Mouse (Mus musculus) cerebellum, adult 2 months (tissue): Measurements from ENCODE around the gene Psmb11. TPM values are rescaled to one million over a fixed set of nuclear protein-coding genes. Genes with fewer than 3 reads are reported as not detected.

Experiments used
- DNase-seq, 2 experiments: peaks; one replicate each; pipeline ENCODE4 v3.0.0; 2021
- H3K27ac ChIP-seq: fragments of 200-500 bp; 2 replicates; pipeline ENCODE4 v1.5.1; 2012; ENCODE audit warnings: low read length, control low read depth, inconsistent platforms; ENCODE audit not compliant: insufficient read depth
- H3K27me3 ChIP-seq: fragments of 200-500 bp; 2 replicates; pipeline ENCODE4 v1.6.1; 2012; ENCODE audit warnings: inconsistent platforms, mild to moderate bottlenecking, low read length, moderate library complexity; ENCODE audit not compliant: control insufficient read depth, insufficient read depth
- H3K4me1 ChIP-seq: fragments of 200-500 bp; 2 replicates; pipeline ENCODE4 v1.6.1; 2011; ENCODE audit warnings: low read length; ENCODE audit not compliant: control insufficient read depth, insufficient read depth
- H3K4me3 ChIP-seq: fragments of 200-500 bp; replicated peaks from 2 replicates; pipeline ENCODE3; 2011; ENCODE audit warnings: mild to moderate bottlenecking, low read depth, low read length, control low read depth; ENCODE audit not compliant: insufficient read depth
- CTCF ChIP-seq: fragments of 200-500 bp; IDR thresholded peaks from 2 replicates; pipeline ENCODE4 v1.5.1; 2011; ENCODE audit warnings: low read depth, mild to moderate bottlenecking, control low read depth, low read length, moderate library complexity, borderline replicate concordance; ENCODE audit not compliant: insufficient read depth
- POLR2A ChIP-seq: fragments of 200-500 bp; IDR thresholded peaks from 2 replicates; pipeline ENCODE4 v1.6.1; 2011; ENCODE audit warnings: low read length, control low read depth, borderline replicate concordance; ENCODE audit not compliant: insufficient read depth
- WGBS: fragments of 180-500 bp; shearing (Covaris S2); methylation state at CpG from one replicate; pipeline ENCODE4 v1.1.7; 2018; 5-methylcytosine and 5-hydroxymethylcytosine counted together
- polyA plus RNA-seq: library from polyadenylated mRNA; depleted of rRNA; stranded (reverse); fragments of >200 nt; gene quantifications from 2 replicates; pipeline ENCODE4 v1.2.3, GENCODE M21; 2012

Gene Psmb11
- polyA plus RNA-seq, 1 experiment = not detected

DNA sequence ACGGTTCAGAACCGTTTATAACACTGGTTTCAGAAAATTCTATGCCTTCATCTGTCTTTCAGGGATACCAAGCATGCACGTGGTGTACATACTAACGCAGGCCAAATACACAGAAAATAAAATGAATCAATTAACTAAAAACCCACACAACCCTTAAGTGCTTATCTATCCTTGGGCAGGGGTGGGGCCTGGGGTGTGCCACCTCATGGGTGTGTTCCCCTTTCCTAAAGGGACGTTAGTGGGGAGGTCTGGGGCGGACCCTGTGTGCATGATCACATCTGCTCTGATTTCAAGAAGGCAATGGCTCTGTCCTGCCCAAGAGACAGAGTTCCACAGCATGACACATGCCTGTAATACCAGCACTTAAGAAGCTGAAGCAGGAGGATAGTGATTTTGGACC, 2.1 kb downstream of the Psmb11 start:
- no peaks in the 10 kb centered on the region for H3K4me1 ChIP-seq
- TF ChIP-seq POLR2A = no peak
- TF ChIP-seq CTCF = no peak
- H3K27me3 ChIP-seq = no peaks in the 10 kb centered on the region
- H3K27ac ChIP-seq = no peak overlapping the region
- 88% methylated on average over 6 of the region's 6 CpGs for WGBS
- H3K4me3 ChIP-seq = no peak overlapping the region
- DNase-seq = no peak

DNA sequence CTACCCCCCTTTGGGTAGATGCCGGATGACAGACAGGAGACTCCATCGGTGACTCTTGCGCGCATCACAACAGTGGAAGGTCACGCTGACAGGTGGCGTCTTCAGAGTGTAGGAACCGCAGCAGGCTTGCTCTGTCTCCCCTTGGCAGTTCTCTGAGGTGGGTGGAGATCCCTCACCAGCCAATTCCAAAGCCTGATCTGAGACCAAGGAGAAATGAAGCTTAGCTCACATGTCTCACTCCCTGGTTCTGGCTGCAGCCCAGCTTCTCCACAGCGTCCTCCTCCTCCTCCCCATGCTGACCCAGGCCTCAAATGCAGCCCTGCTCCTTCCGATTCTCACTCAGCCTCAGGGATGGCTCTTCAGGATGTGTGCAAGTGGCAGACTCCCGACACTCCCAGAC, 3.7 kb downstream of the Psmb11 start:
- Histone ChIP-seq H3K27ac (no peak overlapping the region), H3K4me3 (no peak overlapping the region), H3K27me3 (no peaks in the 10 kb centered on the region), H3K4me1 (no peaks in the 10 kb centered on the region)
- no peak for TF ChIP-seq CTCF
- TF ChIP-seq POLR2A = no peak
- no peak for DNase-seq
- 33% methylated on average over 10 of the region's 10 CpGs for WGBS

DNA sequence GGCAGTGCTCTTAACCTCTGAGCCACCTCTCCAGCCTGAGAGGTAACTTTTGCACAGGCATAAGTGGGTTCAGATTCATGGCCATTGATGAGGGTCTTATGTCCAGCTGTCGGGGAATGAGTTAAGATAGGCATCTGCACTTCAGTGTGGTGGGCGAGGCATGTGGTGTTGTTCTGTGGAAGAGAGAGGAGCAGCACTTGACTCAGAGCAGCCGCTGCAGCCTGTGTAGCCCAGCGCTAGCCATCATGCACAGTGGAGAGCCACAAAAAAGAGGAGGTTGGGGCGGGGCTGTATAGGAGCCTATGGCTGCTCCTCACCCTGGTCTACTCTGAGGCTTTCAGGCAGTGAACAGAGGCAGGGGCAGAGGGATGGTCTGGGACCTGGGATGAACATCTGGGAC, 6.9 kb downstream of the Psmb11 start:
- Histone ChIP-seq H3K27me3 (no peaks in the 10 kb centered on the region), H3K27ac (no peak overlapping the region), H3K4me3 (no peak overlapping the region), H3K4me1 (no peaks in the 10 kb centered on the region)
- WGBS = 77% methylated on average over 5 of the region's 5 CpGs
- DNase-seq = no peak
- TF ChIP-seq CTCF = no peak
- TF ChIP-seq POLR2A = no peak

GRCm38 (mm10) chr14:54629797-54630196, 8.6 kb downstream of the Psmb11 start:
- Histone ChIP-seq H3K27me3 (no peaks in the 10 kb centered on the region), H3K27ac (no peak overlapping the region), H3K4me3 (no peak overlapping the region), H3K4me1 (no peaks in the 10 kb centered on the region)
- 92% methylated on average over 2 of the region's 2 CpGs for WGBS
- DNase-seq = no peak
- TF ChIP-seq POLR2A (no peak), CTCF (no peak)

DNA sequence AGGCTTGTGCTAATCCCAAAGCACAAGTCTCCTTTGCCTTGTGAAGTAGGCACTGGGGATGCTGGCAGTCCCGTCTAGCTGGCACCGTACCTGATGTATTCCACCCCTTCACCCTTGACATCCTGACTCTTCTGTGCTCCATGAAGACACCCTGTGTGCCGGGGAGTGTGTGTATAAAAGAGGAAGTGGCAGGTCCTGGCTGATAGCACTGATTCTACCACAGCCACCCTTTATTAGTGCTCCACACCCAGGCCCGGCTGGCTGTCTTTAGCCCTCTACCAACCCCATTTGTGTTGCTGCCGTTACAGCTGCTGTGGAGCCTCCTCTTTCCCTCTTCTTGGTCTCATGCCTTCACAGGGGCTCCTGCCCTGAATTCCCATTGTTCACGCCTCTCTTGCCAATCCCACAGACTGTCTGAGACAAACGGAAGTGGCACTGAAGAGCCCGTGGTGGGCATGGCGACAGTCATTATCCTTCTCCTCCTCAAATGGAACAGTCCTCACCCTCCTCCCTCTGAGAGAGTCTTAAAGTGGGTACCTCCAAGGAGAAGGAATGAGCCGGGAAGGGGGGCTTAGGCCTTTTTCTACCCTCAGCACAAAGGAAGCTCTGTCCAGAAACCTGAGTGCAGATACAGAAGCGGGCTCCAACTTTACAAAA, 9.5 kb downstream of the Psmb11 start:
- Histone ChIP-seq H3K27ac (no peak overlapping the region), H3K4me3 (no peak overlapping the region), H3K27me3 (no peaks in the 10 kb centered on the region), H3K4me1 (no peaks in the 10 kb centered on the region)
- 59% methylated on average over 11 of the region's 11 CpGs for WGBS
- TF ChIP-seq POLR2A (no peak), CTCF (no peak)
- DNase-seq = no peak

DNA sequence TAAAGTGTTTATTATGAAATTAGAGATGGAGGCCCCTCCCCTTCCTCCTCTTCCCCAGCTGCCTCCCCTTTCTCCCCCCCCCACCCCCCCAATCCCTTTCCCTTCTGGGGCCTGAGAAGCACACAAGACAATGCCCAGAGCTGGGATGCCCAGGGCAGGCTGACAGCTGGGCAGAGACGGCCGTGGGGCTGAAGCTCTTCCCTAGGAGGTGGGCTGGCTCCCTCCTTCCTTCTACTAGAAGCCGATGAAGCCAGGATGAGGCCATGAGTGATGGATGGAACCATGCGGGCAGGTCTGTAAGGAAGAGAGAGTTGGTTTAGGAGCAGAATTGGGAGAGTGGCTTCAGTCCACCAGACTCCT, 10.0 kb downstream of the Psmb11 start:
- no peak for DNase-seq
- no peak for TF ChIP-seq CTCF
- no peak for TF ChIP-seq POLR2A
- H3K27me3 ChIP-seq = no peaks in the 10 kb centered on the region
- no peaks in the 10 kb centered on the region for H3K4me1 ChIP-seq
- WGBS = 35% methylated on average over 4 of the region's 4 CpGs
- no peak overlapping the region for H3K4me3 ChIP-seq
- H3K27ac ChIP-seq = no peak overlapping the region

DNA sequence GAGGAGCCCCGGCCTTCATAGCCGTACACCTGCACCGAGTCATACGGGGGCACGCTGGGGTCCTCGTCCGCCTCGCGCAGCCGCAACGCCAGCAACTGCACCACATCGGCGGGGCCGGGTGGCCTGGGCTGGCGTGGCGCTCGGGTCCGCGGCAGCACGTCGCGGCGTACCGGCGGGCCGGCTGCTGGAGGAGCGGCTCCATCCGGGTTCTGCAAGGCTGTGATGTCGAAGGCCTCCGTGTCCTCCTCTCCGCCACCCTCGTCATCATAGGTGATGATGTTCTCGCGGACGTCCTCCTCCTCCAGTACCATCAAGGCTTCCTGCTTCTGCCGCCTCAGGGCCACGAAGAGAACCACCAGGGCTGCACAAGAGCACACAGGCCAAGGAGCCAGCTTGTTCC, 11.0 kb downstream of the Psmb11 start:
- DNase-seq = no peak
- 91% methylated on average over 37 of the region's 37 CpGs for WGBS
- TF ChIP-seq POLR2A = no peak
- TF ChIP-seq CTCF = no peak
- Histone ChIP-seq H3K4me1 (no peaks in the 10 kb centered on the region), H3K27ac (no peak overlapping the region), H3K27me3 (no peaks in the 10 kb centered on the region), H3K4me3 (no peak overlapping the region)

GRCm38 (mm10) chr14:54634182-54634581, 12.9 kb downstream of the Psmb11 start:
- no peak overlapping the region for H3K27ac ChIP-seq
- H3K4me1 ChIP-seq = no peaks in the 10 kb centered on the region
- H3K27me3 ChIP-seq = no peaks in the 10 kb centered on the region
- WGBS = 58% methylated on average over 4 of the region's 4 CpGs
- no peak overlapping the region for H3K4me3 ChIP-seq
- TF ChIP-seq POLR2A (no peak), CTCF (no peak)
- no peak for DNase-seq
